Mouse (Mus musculus) midbrain, postnatal 0 days (tissue): ENCODE data around the gene Rasgef1b. TPM values are rescaled to one million over a fixed set of nuclear protein-coding genes. Genes with fewer than 3 reads are reported as not detected.

Experiments
- ATAC-seq: fragments of 200-750 bp; cut with Nextera tagmentation; 2 replicates; pipeline ENCODE4 v1.8.0; 2017; ENCODE audit warnings: moderate number of reproducible peaks, mild to moderate bottlenecking, moderate TSS enrichment, moderate library complexity; ENCODE audit not compliant: low FRiP score
- DNase-seq: peaks from one replicate; pipeline ENCODE4 v3.0.0-alpha.2; 2015; ENCODE audit warnings: low spot score
- H3K27ac ChIP-seq: fragments of 300-500 bp; sonication (generic); 2 replicates; pipeline ENCODE4 v1.5.1; 2014; ENCODE audit warnings: low read depth, mild to moderate bottlenecking, low read length, mixed read lengths
- H3K27me3 ChIP-seq: fragments of 300-500 bp; sonication (generic); 2 replicates; pipeline ENCODE4 v1.6.1; 2014; ENCODE audit warnings: low read length, control low read depth, mixed read lengths; ENCODE audit not compliant: insufficient read depth
- H3K36me3 ChIP-seq: fragments of 300-500 bp; sonication (generic); 2 replicates; pipeline ENCODE4 v1.6.1; 2014; ENCODE audit warnings: low read length, control low read depth, mixed read lengths; ENCODE audit not compliant: insufficient read depth
- H3K4me1 ChIP-seq: fragments of 300-500 bp; sonication (generic); 2 replicates; pipeline ENCODE4 v1.6.1; 2014; ENCODE audit warnings: mild to moderate bottlenecking, control low read depth, antibody characterized with exemption, low read length, mixed read lengths; ENCODE audit not compliant: insufficient read depth
- H3K4me2 ChIP-seq: fragments of 300-500 bp; sonication (generic); 2 replicates; pipeline ENCODE4 v1.6.1; 2014; ENCODE audit warnings: low read depth, mild to moderate bottlenecking, low read length, mixed read lengths; ENCODE audit not compliant: poor library complexity, severe bottlenecking
- H3K4me3 ChIP-seq: fragments of 300-500 bp; sonication (generic); 2 replicates; pipeline ENCODE4 v1.5.1; 2014; ENCODE audit warnings: low read depth, mild to moderate bottlenecking, low read length, moderate library complexity
- H3K9ac ChIP-seq: fragments of 300-500 bp; sonication (generic); replicated peaks from 2 replicates; pipeline ENCODE4 v1.6.1; 2014; ENCODE audit warnings: mild to moderate bottlenecking, low read length, moderate library complexity, mixed read lengths; ENCODE audit not compliant: poor library complexity, severe bottlenecking
- H3K9me3 ChIP-seq: fragments of 300-500 bp; sonication (generic); 2 replicates; pipeline ENCODE4 v1.6.1; 2016; ENCODE audit warnings: low read length, control low read depth
- CTCF ChIP-seq: IDR thresholded peaks from 2 replicates; pipeline ENCODE4 v1.5.1; 2016; ENCODE audit warnings: antibody characterized with exemption, mild to moderate bottlenecking
- WGBS: fragments of 180-500 bp; shearing (Covaris S2); extraction: QIAGEN DNeasy Blood & Tissue Kit; methylation state at CpG from one replicate; pipeline ENCODE4 v1.1.7; 2014; 5-methylcytosine and 5-hydroxymethylcytosine counted together
- polyA plus RNA-seq: library from polyadenylated mRNA; unstranded; fragments of >200 nt; fragmentation: Nextera tagmentation; extraction: Ambion mirVana; gene quantifications from 2 replicates; pipeline ENCODE4 v1.2.1, GENCODE M21; 2015
- total RNA-seq: library from RNA; depleted of rRNA; stranded (reverse); fragments of >200 nt; gene quantifications from 2 replicates; pipeline ENCODE4 v1.2.3, GENCODE M21; 2014; rRNA removed

Gene Rasgef1b
- total RNA-seq = 43.4 and 44.6 TPM in 2 replicates
- 30.3 and 36.0 TPM in 2 replicates for polyA plus RNA-seq

- no peaks in the 10 kb centered on the region for H3K9me3 ChIP-seq
- under 1% methylated on average over 34 of the region's 53 CpGs for WGBS
- DNase-seq = peak; percentile 89
These were observed at the start of gene Rasgef1b for GRCm38 (mm10) chr5:99728649-99729212. Rasgef1b (minus strand) TSS chr5:99729065.

GRCm38 (mm10) chr5:99775342-99775741 lies 46.5 kb upstream of the Rasgef1b start:
- Histone ChIP-seq H3K4me3 (no peak overlapping the region), H3K36me3 (no peaks in the 10 kb centered on the region), H3K4me1 (no peaks in the 10 kb centered on the region), H3K27me3 (no peaks in the 10 kb centered on the region), H3K4me2 (no peak overlapping the region), H3K9ac (no peak overlapping the region), H3K27ac (no peak overlapping the region), H3K9me3 (no peaks in the 10 kb centered on the region)
- DNase-seq = peak; percentile 58
- 57% methylated on average over 16 of the region's 16 CpGs for WGBS
- ATAC-seq = peak; percentile 38; the same call in 1 of the 2 replicates
- TF ChIP-seq CTCF = no peak

More at GRCm38 (mm10) chr5:99728649-99729212, at the start of gene Rasgef1b:
- 0 out of 2 replicates have a peak, but pooled peaks cover 4% of the 10 kb centered on the region for H3K4me1 ChIP-seq
- peak within 1 kb of the TSS; percentile 85 for H3K4me3 ChIP-seq
- peak within 1 kb of the TSS; percentile 84 for H3K4me2 ChIP-seq
- H3K36me3 ChIP-seq = no peaks in the 10 kb centered on the region
- TF ChIP-seq CTCF = no peak
- peak within 1 kb of the TSS; percentile 79 for H3K27ac ChIP-seq
- H3K27me3 ChIP-seq = no peaks in the 10 kb centered on the region
- ATAC-seq = peak; percentile 91
- H3K9ac ChIP-seq = peak within 1 kb of the TSS; percentile 83

DNA sequence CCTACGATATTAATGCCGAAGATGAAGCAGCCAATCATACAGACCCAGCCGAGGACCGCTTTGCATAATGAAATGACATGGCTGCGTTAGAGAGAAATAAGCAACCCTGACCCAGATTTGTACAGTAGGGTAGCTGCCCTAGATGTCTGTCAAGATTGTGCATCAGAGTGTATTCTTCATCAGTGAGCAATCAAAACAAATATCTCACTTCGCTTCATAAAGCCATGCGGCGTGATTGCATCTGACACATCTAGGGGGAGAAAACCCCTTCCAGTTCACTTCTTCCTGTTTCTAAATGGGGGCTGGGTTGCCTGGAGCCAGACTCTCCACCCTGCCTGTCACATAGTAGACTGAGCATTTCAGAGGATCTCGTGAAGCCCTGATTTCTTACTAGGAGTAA lies 44.4 kb upstream of the Rasgef1b start:
- 51% methylated on average over 9 of the region's 9 CpGs for WGBS
- Histone ChIP-seq H3K27me3 (no peaks in the 10 kb centered on the region), H3K27ac (no peak overlapping the region), H3K4me1 (no peaks in the 10 kb centered on the region), H3K4me3 (no peak overlapping the region), H3K36me3 (no peaks in the 10 kb centered on the region), H3K9ac (no peak overlapping the region), H3K4me2 (no peak overlapping the region), H3K9me3 (no peaks in the 10 kb centered on the region)
- no peak for TF ChIP-seq CTCF
- ATAC-seq = peak; percentile 31; the same call in 1 of the 2 replicates
- DNase-seq = peak; percentile 73

- peak; percentile 44 for DNase-seq
These were observed 35.4 kb upstream of the Rasgef1b start for GRCm38 (mm10) chr5:99764246-99764645.

DNA sequence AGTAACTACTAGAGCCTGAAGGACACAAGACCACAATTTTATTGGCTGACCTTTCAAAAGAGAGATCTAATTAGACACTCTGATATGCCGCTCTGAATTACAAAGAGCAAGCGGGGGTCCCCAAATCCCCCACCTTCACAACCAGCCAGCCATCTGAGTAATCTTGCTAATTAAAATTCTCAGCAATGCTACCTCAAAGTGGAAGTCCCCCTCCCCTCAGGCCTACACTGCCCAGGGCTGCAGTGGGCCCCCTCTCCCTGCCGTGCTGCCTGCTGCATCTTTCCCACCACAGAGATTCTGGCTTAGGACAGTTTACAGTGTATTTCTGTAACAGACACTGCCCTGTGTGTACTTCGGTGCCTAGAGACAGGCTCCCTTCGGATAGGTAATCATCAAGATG lies 30.0 kb upstream of the Rasgef1b start:
- no peak for TF ChIP-seq CTCF
- Histone ChIP-seq H3K36me3 (no peaks in the 10 kb centered on the region), H3K9me3 (no peaks in the 10 kb centered on the region), H3K9ac (no peak overlapping the region), H3K4me2 (no peak overlapping the region), H3K27ac (no peak overlapping the region), H3K27me3 (no peaks in the 10 kb centered on the region), H3K4me1 (no peaks in the 10 kb centered on the region), H3K4me3 (no peak overlapping the region)
- DNase-seq = no peak
- 28% methylated on average over 5 of the region's 5 CpGs for WGBS
- ATAC-seq = no peak

More at GRCm38 (mm10) chr5:99764246-99764645, 35.4 kb upstream of the Rasgef1b start:
- no peaks in the 10 kb centered on the region for H3K27me3 ChIP-seq
- no peaks in the 10 kb centered on the region for H3K9me3 ChIP-seq
- TF ChIP-seq CTCF = no peak
- no peak overlapping the region for H3K27ac ChIP-seq
- no peaks in the 10 kb centered on the region for H3K4me1 ChIP-seq
- no peaks in the 10 kb centered on the region for H3K36me3 ChIP-seq
- no peak for ATAC-seq
- WGBS = 66% methylated on average over 3 of the region's 3 CpGs
- H3K4me2 ChIP-seq = no peak overlapping the region
- no peak overlapping the region for H3K9ac ChIP-seq
- H3K4me3 ChIP-seq = no peak overlapping the region

- DNase-seq (peak; percentile 29), ATAC-seq (no peak)
- Histone ChIP-seq H3K9me3 (no peaks in the 10 kb centered on the region), H3K27ac (no peak overlapping the region), H3K4me3 (no peak overlapping the region), H3K9ac (no peak overlapping the region), H3K4me1 (no peaks in the 10 kb centered on the region), H3K27me3 (no peaks in the 10 kb centered on the region), H3K36me3 (no peaks in the 10 kb centered on the region), H3K4me2 (peak overlapping the region; percentile 30)
- WGBS = 67% methylated on average over 12 of the region's 12 CpGs
- no peak for TF ChIP-seq CTCF
These were observed 25.0 kb upstream of the Rasgef1b start for GRCm38 (mm10) chr5:99753843-99754242.
